Mouse (Mus musculus): ENCODE measurements around the gene Olfr600. TPM values are rescaled to one million over a fixed set of nuclear protein-coding genes. Genes with fewer than 3 reads are reported as not detected.

Olfr600 gene
- polyA plus RNA-seq (2017; shearing (Covaris generic)) = not detected

GRCm38 (mm10) chr7:103349569-103349968 is at the start of gene Olfr600:
TSS of gene Olfr600 (minus strand) at chr7:103349669.

GRCm38 (mm10) chr7:103386077-103386476 is 36.6 kb upstream of the Olfr600 start, which contains the start of gene Olfr603:
TSS of gene Olfr603 (minus strand) at chr7:103386177.

GRCm38 (mm10) chr7:103362555-103362954 is 13.1 kb upstream of the Olfr600 start, which contains the start of gene Olfr601:
TSS of gene Olfr601 (minus strand) at chr7:103362655.

GRCm38 (mm10) chr7:103335617-103336016 is 13.9 kb downstream of the Olfr600 start, which contains the start of gene Olfr599:
TSS of gene Olfr599 (plus strand) at chr7:103335917.

GRCm38 (mm10) chr7:103323268-103323667 is 26.2 kb downstream of the Olfr600 start, which contains the start of gene Olfr598:
TSS of gene Olfr598 (plus strand) at chr7:103323568.

GRCm38 (mm10) chr7:103316015-103316414 is 33.5 kb downstream of the Olfr600 start, which contains the start of gene Olfr597:
TSS of gene Olfr597 (plus strand) at chr7:103316315.

GRCm38 (mm10) chr7:103305348-103305747 is 44.1 kb downstream of the Olfr600 start, which contains the start of gene Olfr596:
TSS of gene Olfr596 (plus strand) at chr7:103305648.

Other genes with a start within 250 kb of the Olfr600 start
- gene Olfr586, start 224.0 kb downstream of the Olfr600 start, polyA plus RNA-seq (2017; shearing (Covaris generic)) = not detected
- gene Olfr588-ps1, start 208.8 kb downstream of the Olfr600 start, polyA plus RNA-seq (2017; shearing (Covaris generic)) = not detected
- gene Olfr589, start 193.3 kb downstream of the Olfr600 start, polyA plus RNA-seq (2017; shearing (Covaris generic)) = not detected
- not detected for gene Olfr591, start 171.3 kb downstream of the Olfr600 start, polyA plus RNA-seq (2017; shearing (Covaris generic))
- 0.11 TPM for gene Olfr592, start 164.9 kb downstream of the Olfr600 start, polyA plus RNA-seq (2017; shearing (Covaris generic))
- not detected for gene Olfr593, start 137.8 kb downstream of the Olfr600 start, polyA plus RNA-seq (2017; shearing (Covaris generic))
- not detected for gene Olfr594, start 132.7 kb downstream of the Olfr600 start, polyA plus RNA-seq (2017; shearing (Covaris generic))
- gene Usp17ld, start 97.2 kb downstream of the Olfr600 start, polyA plus RNA-seq (2017; shearing (Covaris generic)) = not detected
- not detected for gene Olfr596, start 44.0 kb downstream of the Olfr600 start, polyA plus RNA-seq (2017; shearing (Covaris generic))
- gene Olfr597, start 33.4 kb downstream of the Olfr600 start, polyA plus RNA-seq (2017; shearing (Covaris generic)) = not detected
- gene Olfr598, start 26.1 kb downstream of the Olfr600 start, polyA plus RNA-seq (2017; shearing (Covaris generic)) = not detected
- not detected for gene Olfr599, start 13.8 kb downstream of the Olfr600 start, polyA plus RNA-seq (2017; shearing (Covaris generic))
- gene Olfr601, start 13.0 kb upstream of the Olfr600 start, polyA plus RNA-seq (2017; shearing (Covaris generic)) = not detected
- gene Olfr603, start 36.5 kb upstream of the Olfr600 start, polyA plus RNA-seq (2017; shearing (Covaris generic)) = not detected
- gene Usp17lc, start 65.4 kb upstream of the Olfr600 start, polyA plus RNA-seq (2017; shearing (Covaris generic)) = not detected
- not detected for gene Olfr605, start 95.8 kb upstream of the Olfr600 start, polyA plus RNA-seq (2017; shearing (Covaris generic))
- not detected for gene Olfr606, start 99.4 kb upstream of the Olfr600 start, polyA plus RNA-seq (2017; shearing (Covaris generic))
- gene Olfr607, start 114.5 kb upstream of the Olfr600 start, polyA plus RNA-seq (2017; shearing (Covaris generic)) = 0.07 TPM
- not detected for gene Olfr608, start 120.2 kb upstream of the Olfr600 start, polyA plus RNA-seq (2017; shearing (Covaris generic))
- gene Olfr609, start 148.4 kb upstream of the Olfr600 start, polyA plus RNA-seq (2017; shearing (Covaris generic)) = not detected
- not detected for gene Olfr610, start 162.5 kb upstream of the Olfr600 start, polyA plus RNA-seq (2017; shearing (Covaris generic))
- gene Olfr611, start 171.2 kb upstream of the Olfr600 start, polyA plus RNA-seq (2017; shearing (Covaris generic)) = not detected
- not detected for gene Olfr612, start 193.0 kb upstream of the Olfr600 start, polyA plus RNA-seq (2017; shearing (Covaris generic))
- not detected for gene Olfr613, start 198.4 kb upstream of the Olfr600 start, polyA plus RNA-seq (2017; shearing (Covaris generic))
- gene Olfr615, start 206.4 kb upstream of the Olfr600 start, polyA plus RNA-seq (2017; shearing (Covaris generic)) = not detected
- gene Olfr616, start 219.5 kb upstream of the Olfr600 start, polyA plus RNA-seq (2017; shearing (Covaris generic)) = not detected
- gene Olfr617, start 223.4 kb upstream of the Olfr600 start, polyA plus RNA-seq (2017; shearing (Covaris generic)) = not detected
- not detected for gene Olfr618, start 240.4 kb upstream of the Olfr600 start, polyA plus RNA-seq (2017; shearing (Covaris generic))